Mouse (Mus musculus) heart, embryonic 12.5 days (tissue): ENCODE results near the gene Gm9821. TPM values are rescaled to one million over a fixed set of nuclear protein-coding genes. Genes with fewer than 3 reads are reported as not detected.

Source experiments
- ATAC-seq: fragments of 200-750 bp; cut with Nextera tagmentation; 2 replicates; pipeline ENCODE4 v1.8.0; 2017; ENCODE audit warnings: moderate TSS enrichment, moderate library complexity; ENCODE audit not compliant: insufficient number of reproducible peaks, low FRiP score
- H3K27ac ChIP-seq: fragments of 300-500 bp; sonication (generic); 2 replicates; pipeline ENCODE4 v1.5.1; 2016; ENCODE audit warnings: mild to moderate bottlenecking, moderate library complexity; ENCODE audit not compliant: poor library complexity, severe bottlenecking
- H3K27me3 ChIP-seq: fragments of 300-500 bp; sonication (generic); replicated peaks from 2 replicates; pipeline ENCODE4 v1.6.1; 2016; ENCODE audit warnings: mild to moderate bottlenecking, moderate library complexity
- H3K36me3 ChIP-seq: fragments of 300-500 bp; sonication (generic); 2 replicates; pipeline ENCODE4 v1.6.1; 2016; ENCODE audit warnings: mild to moderate bottlenecking, moderate library complexity
- H3K4me1 ChIP-seq: fragments of 300-500 bp; sonication (generic); replicated peaks from 2 replicates; pipeline ENCODE4 v1.6.1; 2016; ENCODE audit warnings: mild to moderate bottlenecking
- H3K4me2 ChIP-seq: fragments of 300-500 bp; sonication (generic); 2 replicates; pipeline ENCODE4 v1.6.1; 2016; ENCODE audit warnings: mild to moderate bottlenecking, moderate library complexity
- H3K4me3 ChIP-seq: fragments of 300-500 bp; sonication (generic); 2 replicates; pipeline ENCODE4 v1.5.1; 2016; ENCODE audit warnings: mild to moderate bottlenecking
- H3K9ac ChIP-seq: fragments of 300-500 bp; sonication (generic); 2 replicates; pipeline ENCODE4 v1.6.1; 2016; ENCODE audit warnings: mild to moderate bottlenecking, moderate library complexity
- H3K9me3 ChIP-seq: fragments of 300-500 bp; sonication (generic); replicated peaks from 2 replicates; pipeline ENCODE4 v1.6.1; 2016; ENCODE audit warnings: mild to moderate bottlenecking, moderate library complexity
- WGBS: fragments of 180-500 bp; shearing (Covaris S2); methylation state at CpG from one replicate; pipeline ENCODE4 v1.1.7; 2016; 5-methylcytosine and 5-hydroxymethylcytosine counted together
- polyA plus RNA-seq: library from polyadenylated mRNA; unstranded; fragments of >200 nt; fragmentation: Nextera tagmentation; extraction: Ambion mirVana; gene quantifications from 2 replicates; pipeline ENCODE4 v1.2.1, GENCODE M21; 2016

Gene Gm9821
- polyA plus RNA-seq, 1 experiment from 2014 or later, result 3.2 TPM

DNA sequence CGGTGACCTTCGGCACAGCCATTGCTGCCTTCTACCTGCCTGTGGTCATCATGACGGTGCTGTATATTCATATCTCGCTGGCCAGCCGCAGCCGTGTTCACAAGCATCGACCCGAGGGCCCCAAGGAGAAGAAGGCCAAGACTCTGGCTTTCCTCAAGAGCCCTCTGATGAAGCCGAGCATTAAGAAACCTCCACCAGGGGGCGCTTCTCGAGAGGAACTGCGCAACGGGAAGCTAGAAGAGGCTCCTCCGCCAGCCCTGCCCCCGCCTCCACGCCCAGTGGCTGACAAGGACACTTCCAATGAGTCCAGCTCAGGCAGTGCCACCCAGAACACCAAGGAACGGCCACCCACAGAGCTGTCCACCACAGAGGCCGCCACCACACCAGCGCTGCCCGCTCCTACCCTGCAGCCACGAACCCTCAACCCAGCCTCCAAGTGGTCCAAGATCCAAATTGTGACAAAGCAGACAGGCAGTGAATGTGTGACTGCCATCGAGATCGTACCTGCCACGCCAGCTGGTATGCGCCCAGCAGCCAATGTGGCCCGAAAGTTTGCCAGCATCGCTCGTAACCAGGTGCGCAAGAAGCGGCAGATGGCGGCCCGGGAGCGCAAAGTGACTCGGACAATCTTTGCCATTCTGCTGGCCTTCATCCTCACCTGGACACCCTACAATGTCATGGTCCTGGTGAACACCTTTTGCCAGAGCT is 17.5 kb upstream of the Gm9821 start:
- Histone ChIP-seq H3K27ac (no peak overlapping the region), H3K4me1 (peaks cover 43% of the 10 kb centered on the region), H3K4me2 (peak overlapping the region; percentile 62), H3K9me3 (no peaks in the 10 kb centered on the region), H3K27me3 (peaks cover 30% of the 10 kb centered on the region), H3K9ac (peak overlapping the region; percentile 33; the same call in 1 of the 2 replicates), H3K4me3 (peak overlapping the region; percentile 21), H3K36me3 (peaks cover 3% of the 10 kb centered on the region)
- WGBS, result 34% methylated on average over 34 of the region's 34 CpGs
- ATAC-seq, result no peak

DNA sequence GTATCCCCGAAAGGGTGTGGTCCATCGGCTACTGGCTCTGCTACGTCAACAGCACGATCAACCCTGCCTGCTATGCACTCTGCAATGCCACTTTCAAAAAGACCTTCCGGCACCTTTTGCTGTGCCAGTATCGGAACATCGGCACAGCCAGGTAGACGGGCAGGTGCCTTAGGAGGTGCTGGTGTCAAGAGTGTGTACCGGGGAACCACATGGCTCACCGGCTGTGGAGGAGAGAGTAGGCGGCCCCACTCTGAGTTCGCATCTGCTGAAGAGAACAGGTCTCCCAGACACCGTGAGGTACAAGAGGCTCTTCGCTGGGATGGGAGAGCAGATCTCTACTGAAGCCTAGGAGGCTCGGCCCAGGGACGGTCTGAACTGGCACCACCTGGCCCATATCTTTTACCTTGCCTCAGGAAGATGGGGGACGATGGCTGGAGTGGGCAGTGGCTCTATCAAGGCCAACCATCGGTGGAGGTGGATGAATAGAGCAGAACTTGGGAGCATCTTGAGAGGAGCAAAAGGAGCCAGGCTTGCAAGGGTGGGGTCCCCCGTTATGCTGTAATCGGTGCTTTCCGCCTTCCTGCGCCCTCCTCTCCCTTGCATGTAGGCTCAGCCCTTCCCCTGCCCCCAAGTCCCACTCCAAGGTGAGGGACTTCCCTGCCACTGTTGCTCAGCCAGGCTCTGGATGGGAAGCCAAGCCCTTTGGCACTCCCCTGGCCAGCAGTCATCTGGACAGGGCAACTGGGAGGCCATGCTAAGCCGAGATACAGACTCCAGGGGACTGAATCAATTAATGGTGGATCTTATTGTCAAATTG is 16.8 kb upstream of the Gm9821 start:
- Histone ChIP-seq H3K27me3 (peaks cover 23% of the 10 kb centered on the region), H3K9ac (no peak overlapping the region), H3K27ac (no peak overlapping the region), H3K4me1 (peaks cover 43% of the 10 kb centered on the region), H3K9me3 (no peaks in the 10 kb centered on the region), H3K4me2 (peak overlapping the region; percentile 62), H3K36me3 (peaks cover 10% of the 10 kb centered on the region), H3K4me3 (no peak overlapping the region; the same call in 1 of the 2 replicates)
- WGBS, result 63% methylated on average over 23 of the region's 23 CpGs
- ATAC-seq, result no peak

DNA sequence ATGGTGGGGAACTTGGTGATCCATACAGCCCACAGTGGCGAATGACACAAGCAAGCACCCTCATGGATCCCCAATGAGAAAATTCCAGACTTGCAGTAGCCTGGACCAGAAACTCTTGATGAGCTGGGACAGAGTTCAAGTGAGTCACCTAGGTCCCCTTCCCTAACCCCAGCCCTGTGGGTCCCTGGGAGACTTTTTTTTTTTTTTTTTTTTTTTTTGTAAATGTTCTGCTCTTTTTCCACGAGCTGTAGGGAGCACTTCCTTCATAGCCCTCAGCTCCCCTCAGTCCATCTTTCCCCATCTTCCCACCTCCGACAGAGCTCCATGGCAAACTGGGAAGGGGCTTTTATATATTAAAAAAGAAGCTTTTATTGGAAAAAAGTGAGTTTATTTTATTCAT is 16.0 kb upstream of the Gm9821 start:
- H3K4me2 ChIP-seq, result peak overlapping the region; percentile 68
- H3K4me3 ChIP-seq, result no peak overlapping the region
- whole genome bisulfite sequencing, result 59% methylated on average over 3 of the region's 3 CpGs

DNA sequence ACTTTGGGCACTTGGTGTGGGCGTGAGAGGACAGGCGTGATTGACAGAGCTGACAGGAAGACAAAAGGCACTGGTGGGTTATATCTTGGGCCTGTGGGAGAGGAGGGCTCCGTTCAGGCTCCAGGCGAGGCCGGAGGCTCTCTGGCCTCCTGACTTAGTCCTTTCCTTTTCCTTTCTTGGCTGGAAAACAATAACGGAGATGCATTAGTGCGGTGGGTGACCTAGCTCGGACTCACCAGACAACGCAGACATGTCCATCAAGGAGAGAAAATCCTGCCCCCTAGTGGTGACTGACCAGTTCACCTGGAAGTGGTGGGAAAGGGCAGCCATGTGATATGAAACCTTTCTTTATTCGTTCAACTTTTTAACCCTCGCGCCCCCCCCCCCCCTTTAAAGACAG is 15.6 kb upstream of the Gm9821 start:
- H3K36me3 ChIP-seq, result peaks cover 22% of the 10 kb centered on the region
- no peak for ATAC-seq
- peaks cover 53% of the 10 kb centered on the region for H3K4me1 ChIP-seq
- peak overlapping the region; percentile 68 for H3K4me2 ChIP-seq
- H3K9ac ChIP-seq, result peak overlapping the region; percentile 83
- peaks cover 15% of the 10 kb centered on the region for H3K27me3 ChIP-seq
- peak overlapping the region; percentile 62 for H3K4me3 ChIP-seq
- WGBS, result 6% methylated on average over 12 of the region's 12 CpGs
- H3K27ac ChIP-seq, result no peak overlapping the region
- H3K9me3 ChIP-seq, result no peaks in the 10 kb centered on the region

More for the DNA sequence above, 16.0 kb upstream of the Gm9821 start:
- Histone ChIP-seq H3K27ac (no peak overlapping the region), H3K36me3 (peaks cover 17% of the 10 kb centered on the region), H3K4me1 (peaks cover 48% of the 10 kb centered on the region), H3K9me3 (no peaks in the 10 kb centered on the region), H3K9ac (no peak overlapping the region), H3K27me3 (peaks cover 19% of the 10 kb centered on the region)
- no peak for ATAC-seq

DNA sequence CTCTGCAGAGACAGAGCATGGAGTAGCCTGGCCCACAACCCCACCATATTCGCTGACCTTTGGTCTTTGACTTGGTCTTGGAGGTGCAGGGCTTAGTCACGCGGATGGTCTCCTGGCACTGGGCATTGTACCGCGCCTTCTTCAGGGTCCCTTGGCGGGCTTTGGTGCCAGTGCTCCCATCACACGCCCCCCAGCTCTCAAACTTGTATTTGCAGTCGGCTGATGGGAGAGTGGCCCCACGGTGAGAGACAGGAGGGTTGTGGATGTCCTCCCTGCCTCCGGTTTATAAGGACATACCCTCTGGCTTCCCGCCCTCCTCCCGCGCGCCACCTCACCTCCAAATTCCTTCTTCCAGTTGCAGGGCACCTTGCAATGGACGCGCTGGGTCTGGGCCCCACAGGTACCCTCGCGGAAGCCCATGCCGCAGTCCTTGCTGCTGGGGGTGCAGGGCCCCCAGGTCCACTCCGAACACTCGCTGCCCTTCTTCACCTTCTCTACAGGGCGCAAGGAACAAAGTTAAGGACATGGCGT is 14.7 kb upstream of the Gm9821 start:
- H3K9ac ChIP-seq, result peak overlapping the region; percentile 83
- H3K4me1 ChIP-seq, result peaks cover 58% of the 10 kb centered on the region

GRCm38 (mm10) chr2:91931328-91932159 is 14.0 kb upstream of the Gm9821 start:
- WGBS, result 2% methylated on average over 49 of the region's 50 CpGs
- peak; percentile 61 for ATAC-seq
- peak overlapping the region; percentile 89 for H3K27ac ChIP-seq

More for the DNA sequence above, 14.7 kb upstream of the Gm9821 start:
- WGBS, result 3% methylated on average over 23 of the region's 23 CpGs
- no peak for ATAC-seq
- peak overlapping the region; percentile 62 for H3K4me3 ChIP-seq
- peak overlapping the region; percentile 89 for H3K27ac ChIP-seq
- peaks cover 30% of the 10 kb centered on the region for H3K36me3 ChIP-seq
- no peaks in the 10 kb centered on the region for H3K9me3 ChIP-seq
- H3K4me2 ChIP-seq, result peak overlapping the region; percentile 68
- 0 out of 2 replicates have a peak, but pooled peaks cover 7% of the 10 kb centered on the region for H3K27me3 ChIP-seq

DNA sequence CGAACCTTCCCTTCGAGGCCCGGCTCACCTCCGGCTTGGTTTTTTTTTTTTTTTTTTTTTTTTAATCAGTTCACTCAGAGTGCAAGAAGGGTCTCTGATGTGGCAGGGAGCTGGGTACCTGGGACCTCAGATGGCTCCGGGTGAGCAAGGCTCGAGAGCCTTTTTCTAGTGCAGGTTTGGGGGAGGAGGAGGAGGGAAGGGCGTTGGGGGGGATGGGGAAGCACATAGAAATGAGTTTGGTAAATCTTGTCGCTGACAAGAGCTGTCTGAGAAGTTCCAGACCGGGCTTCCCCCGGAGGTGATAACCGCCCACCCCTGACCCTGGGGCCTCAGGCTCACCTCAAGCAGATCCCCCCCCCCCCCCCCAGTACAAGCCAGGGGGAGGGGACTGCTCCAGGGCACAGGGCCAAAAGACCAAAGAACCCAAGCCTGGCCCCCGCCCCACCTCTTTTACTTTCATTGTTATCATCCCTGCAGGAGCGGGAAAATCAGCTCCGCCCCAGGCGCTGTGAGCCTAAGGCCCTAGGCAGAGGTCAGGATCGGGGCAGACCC is 13.3 kb upstream of the Gm9821 start, which contains the start of gene Mdk:
Gene Mdk, minus strand, starts transcription at position 138 of the 552 bp plus-strand sequence.
- Histone ChIP-seq H3K36me3 (peaks cover 45% of the 10 kb centered on the region), H3K27ac (peak within 1 kb of the TSS; percentile 89), H3K4me3 (peak within 1 kb of the TSS; percentile 62), H3K27me3 (no peaks in the 10 kb centered on the region), H3K4me1 (peaks cover 58% of the 10 kb centered on the region), H3K4me2 (peak within 1 kb of the TSS; percentile 68), H3K9me3 (no peaks in the 10 kb centered on the region), H3K9ac (peak within 1 kb of the TSS; percentile 83)
- 2% methylated on average over 16 of the region's 16 CpGs for WGBS
- ATAC-seq, result peak; percentile 58

More at GRCm38 (mm10) chr2:91931328-91932159, 14.0 kb upstream of the Gm9821 start:
- Histone ChIP-seq H3K4me3 (peak overlapping the region; percentile 62), H3K4me1 (peaks cover 58% of the 10 kb centered on the region), H3K27me3 (0 out of 2 replicates have a peak, but pooled peaks cover 2% of the 10 kb centered on the region), H3K36me3 (peaks cover 38% of the 10 kb centered on the region), H3K9me3 (no peaks in the 10 kb centered on the region), H3K4me2 (peak overlapping the region; percentile 68), H3K9ac (peak overlapping the region; percentile 83)

- peaks cover 56% of the 10 kb centered on the region for H3K4me1 ChIP-seq
- H3K27ac ChIP-seq, result peak overlapping the region; percentile 89
- peak overlapping the region; percentile 68 for H3K4me2 ChIP-seq
- peak overlapping the region; percentile 62 for H3K4me3 ChIP-seq
- H3K27me3 ChIP-seq, result no peaks in the 10 kb centered on the region
- 11% methylated on average over 6 of the region's 6 CpGs for WGBS
- peaks cover 51% of the 10 kb centered on the region for H3K36me3 ChIP-seq
- H3K9ac ChIP-seq, result peak overlapping the region; percentile 83; the same call in 1 of the 2 replicates
- peak; percentile 40 for ATAC-seq
- H3K9me3 ChIP-seq, result no peaks in the 10 kb centered on the region
These were observed 12.7 kb upstream of the Gm9821 start for GRCm38 (mm10) chr2:91932737-91933350.

GRCm38 (mm10) chr2:91933471-91933870 is 12.0 kb upstream of the Gm9821 start:
- no peak for ATAC-seq
- Histone ChIP-seq H3K4me2 (peak overlapping the region; percentile 68; the same call in 1 of the 2 replicates), H3K36me3 (peaks cover 57% of the 10 kb centered on the region), H3K9me3 (no peaks in the 10 kb centered on the region), H3K27me3 (no peaks in the 10 kb centered on the region), H3K9ac (peak overlapping the region; percentile 83; the same call in 1 of the 2 replicates), H3K4me1 (peaks cover 50% of the 10 kb centered on the region), H3K27ac (peak overlapping the region; percentile 89; the same call in 1 of the 2 replicates), H3K4me3 (no peak overlapping the region)
- WGBS, result 41% methylated on average over 9 of the region's 9 CpGs

- no peaks in the 10 kb centered on the region for H3K27me3 ChIP-seq
- no peak overlapping the region; the same call in 1 of the 2 replicates for H3K9ac ChIP-seq
- H3K4me3 ChIP-seq, result no peak overlapping the region
- ATAC-seq, result no peak
- peaks cover 62% of the 10 kb centered on the region for H3K36me3 ChIP-seq
- H3K4me1 ChIP-seq, result peaks cover 45% of the 10 kb centered on the region
- H3K9me3 ChIP-seq, result no peaks in the 10 kb centered on the region
- H3K27ac ChIP-seq, result no peak overlapping the region
- no peak overlapping the region; the same call in 1 of the 2 replicates for H3K4me2 ChIP-seq
- 21% methylated on average over 8 of the region's 8 CpGs for WGBS
These were observed 11.5 kb upstream of the Gm9821 start for GRCm38 (mm10) chr2:91934016-91934415.
